Mouse (Mus musculus) liver, embryonic 12.5 days (tissue): Measurements from ENCODE around the gene Serpinh1. TPM values are rescaled to one million over a fixed set of nuclear protein-coding genes. Genes with fewer than 3 reads are reported as not detected.

ENCODE experiments used
- ATAC-seq: fragments of 200-750 bp; cut with Nextera tagmentation; 2 replicates; pipeline ENCODE4 v1.8.0; 2017; ENCODE audit warnings: moderate number of reproducible peaks, mild to moderate bottlenecking, moderate library complexity
- H3K27ac ChIP-seq: fragments of 300-500 bp; sonication (generic); 2 replicates; pipeline ENCODE4 v1.5.1; 2016; ENCODE audit warnings: mild to moderate bottlenecking
- H3K27me3 ChIP-seq: fragments of 300-500 bp; sonication (generic); replicated peaks from 2 replicates; pipeline ENCODE4 v1.6.1; 2016; ENCODE audit warnings: mild to moderate bottlenecking, moderate library complexity
- H3K36me3 ChIP-seq: fragments of 300-500 bp; sonication (generic); 2 replicates; pipeline ENCODE4 v1.6.1; 2016; ENCODE audit warnings: mild to moderate bottlenecking, moderate library complexity
- H3K4me1 ChIP-seq: fragments of 300-500 bp; sonication (generic); 2 replicates; pipeline ENCODE4 v1.6.1; 2016
- H3K4me2 ChIP-seq: fragments of 300-500 bp; sonication (generic); 2 replicates; pipeline ENCODE4 v1.6.1; 2016; ENCODE audit warnings: mild to moderate bottlenecking, moderate library complexity
- H3K4me3 ChIP-seq: fragments of 300-500 bp; sonication (generic); 2 replicates; pipeline ENCODE4 v1.5.1; 2016; ENCODE audit warnings: mild to moderate bottlenecking, moderate library complexity
- H3K9ac ChIP-seq: fragments of 300-500 bp; sonication (generic); 2 replicates; pipeline ENCODE4 v1.6.1; 2016; ENCODE audit warnings: mild to moderate bottlenecking, moderate library complexity
- H3K9me3 ChIP-seq: fragments of 300-500 bp; sonication (generic); replicated peaks from 2 replicates; pipeline ENCODE4 v1.6.1; 2016; ENCODE audit warnings: mild to moderate bottlenecking, moderate library complexity
- WGBS: fragments of 180-500 bp; shearing (Covaris S2); methylation state at CpG from one replicate; pipeline ENCODE4 v1.1.7; 2016; ENCODE audit not compliant: insufficient replicate concordance; 5-methylcytosine and 5-hydroxymethylcytosine counted together
- polyA plus RNA-seq: library from polyadenylated mRNA; unstranded; fragments of >200 nt; fragmentation: Nextera tagmentation; extraction: Ambion mirVana; gene quantifications from 2 replicates; pipeline ENCODE4 v1.2.1, GENCODE M21; 2016

The Serpinh1 gene
- polyA plus RNA-seq, 1 experiment from 2014 or later = 249 TPM

DNA sequence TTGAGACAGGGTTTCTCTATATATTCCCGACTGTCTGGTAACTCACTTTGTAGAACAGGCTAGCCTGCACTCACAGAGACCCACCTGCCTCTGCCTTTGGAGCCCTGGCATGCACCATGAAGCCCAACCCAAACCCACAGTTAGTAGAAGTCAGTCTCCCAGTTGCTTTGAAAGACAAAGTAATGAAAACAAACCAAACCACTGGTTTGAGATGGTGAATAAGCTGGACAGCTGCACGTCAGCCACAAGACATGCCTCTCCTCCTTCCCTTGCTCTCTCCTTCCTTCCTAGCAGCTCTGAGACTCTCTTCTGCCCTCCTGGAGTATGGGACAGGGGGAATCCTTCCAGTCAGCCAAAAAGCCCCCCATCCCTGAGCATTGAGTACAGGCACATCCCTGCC is 9.1 kb upstream of the Serpinh1 start:
- Histone ChIP-seq H3K9me3 (no peaks in the 10 kb centered on the region), H3K27me3 (0 out of 2 replicates have a peak, but pooled peaks cover 6% of the 10 kb centered on the region), H3K9ac (no peak overlapping the region), H3K4me2 (no peak overlapping the region), H3K27ac (no peak overlapping the region), H3K4me3 (no peak overlapping the region), H3K36me3 (no peaks in the 10 kb centered on the region), H3K4me1 (peaks cover 15% of the 10 kb centered on the region)
- ATAC-seq = no peak
- whole genome bisulfite sequencing = 60% methylated on average over 2 of the region's 2 CpGs

DNA sequence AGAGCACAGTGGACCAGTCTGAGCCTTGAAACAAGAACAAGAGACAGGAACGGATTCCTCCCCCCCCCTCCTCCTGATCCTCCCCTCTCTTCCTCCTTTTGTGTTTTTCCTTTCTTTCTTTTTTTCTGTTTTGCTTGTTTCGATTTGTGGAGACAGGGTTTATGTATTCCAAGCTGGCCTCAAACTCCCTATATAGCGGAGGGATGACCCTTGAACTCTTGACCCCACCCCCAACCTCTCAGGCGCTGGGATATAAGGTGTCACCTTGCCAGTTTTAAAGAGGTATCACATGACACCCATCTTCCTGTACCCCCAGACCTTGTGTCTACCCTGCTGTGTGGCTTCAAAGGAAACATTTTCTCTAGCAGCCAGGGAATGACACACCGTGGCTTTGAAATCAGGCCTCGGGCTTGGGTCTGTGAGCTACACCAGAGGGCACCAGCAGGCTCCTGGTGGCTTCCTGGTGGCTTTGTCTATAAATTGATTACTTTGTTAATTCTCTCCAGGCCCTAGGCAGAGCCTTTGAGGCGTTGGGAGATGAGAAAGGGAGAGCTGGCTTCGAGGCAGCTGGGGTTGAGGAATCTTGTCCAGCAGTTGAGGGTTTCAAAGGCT is 7.9 kb upstream of the Serpinh1 start:
- Histone ChIP-seq H3K4me3 (no peak overlapping the region), H3K4me1 (peaks cover 24% of the 10 kb centered on the region), H3K27me3 (peaks cover 6% of the 10 kb centered on the region; the same call in 1 of the 2 replicates), H3K4me2 (no peak overlapping the region), H3K9me3 (no peaks in the 10 kb centered on the region), H3K27ac (peak overlapping the region; percentile 70), H3K36me3 (no peaks in the 10 kb centered on the region), H3K9ac (no peak overlapping the region)
- 47% methylated on average over 8 of the region's 8 CpGs for WGBS
- no peak for ATAC-seq

DNA sequence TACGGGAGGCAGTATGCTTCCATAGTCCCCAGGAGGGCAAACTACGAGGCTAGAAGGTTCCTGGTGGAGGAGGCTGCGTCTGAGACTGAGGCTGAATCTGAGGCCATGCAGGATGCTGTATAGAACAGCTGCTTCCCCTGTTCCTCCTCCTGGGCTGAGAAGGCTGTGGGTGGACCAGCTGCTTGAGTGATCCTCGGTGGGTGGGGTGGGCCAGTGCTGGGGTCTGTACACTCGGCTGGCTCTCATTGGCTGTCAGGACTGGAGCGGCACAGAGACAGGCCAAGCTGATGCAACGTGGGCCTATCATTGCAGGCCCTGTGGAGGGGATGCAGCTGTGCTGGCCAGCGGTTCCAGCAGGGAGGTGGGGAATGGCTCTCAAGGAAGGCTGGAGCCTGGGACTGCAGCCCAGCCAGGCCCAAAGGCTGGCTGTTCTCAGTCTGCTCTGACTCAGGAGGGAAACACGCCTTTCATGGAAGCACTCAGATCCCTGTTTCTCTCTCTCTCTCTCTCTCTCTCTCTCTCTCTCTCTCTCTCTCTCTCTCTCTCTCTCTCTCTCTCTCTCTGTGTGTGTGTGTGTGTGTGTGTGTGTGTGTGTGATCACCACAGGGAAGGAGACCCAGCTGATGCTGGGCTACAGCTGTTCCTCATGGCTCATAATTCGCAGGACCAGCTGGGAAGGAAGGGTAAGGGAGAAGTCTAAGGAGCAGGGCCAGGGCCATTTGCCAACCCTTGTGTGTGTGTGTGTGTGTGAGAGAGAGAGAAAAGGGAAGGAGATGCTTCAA is 7.2 kb upstream of the Serpinh1 start:
- Histone ChIP-seq H3K4me3 (no peak overlapping the region), H3K36me3 (no peaks in the 10 kb centered on the region), H3K27me3 (peaks cover 9% of the 10 kb centered on the region), H3K9me3 (no peaks in the 10 kb centered on the region), H3K4me2 (no peak overlapping the region), H3K9ac (no peak overlapping the region), H3K27ac (peak overlapping the region; percentile 70), H3K4me1 (peaks cover 28% of the 10 kb centered on the region)
- WGBS = 23% methylated on average over 10 of the region's 10 CpGs
- ATAC-seq = peak; percentile 73

DNA sequence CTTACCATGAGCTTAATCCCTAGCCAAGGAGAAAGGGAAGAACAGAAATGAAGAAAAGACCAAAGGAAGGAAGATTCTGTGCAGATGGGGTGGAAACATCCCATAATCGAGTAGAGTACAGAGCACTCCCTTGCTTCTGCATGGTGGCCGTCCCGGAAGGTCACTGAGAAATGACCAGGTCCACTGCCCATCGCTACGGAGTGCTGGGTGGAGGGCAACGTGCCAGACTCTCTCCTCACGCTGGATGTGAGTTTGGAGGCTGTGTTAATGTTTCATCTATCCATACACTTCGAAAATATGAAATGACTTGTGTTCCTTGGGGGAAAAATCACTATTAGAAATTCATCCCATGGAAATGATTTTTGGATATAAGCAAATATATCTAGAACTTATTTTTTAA is 5.3 kb upstream of the Serpinh1 start:
- no peaks in the 10 kb centered on the region for H3K9me3 ChIP-seq
- ATAC-seq = no peak
- 75% methylated on average over 8 of the region's 8 CpGs for WGBS
- H3K4me1 ChIP-seq = peaks cover 28% of the 10 kb centered on the region
- H3K4me2 ChIP-seq = no peak overlapping the region
- no peak overlapping the region for H3K27ac ChIP-seq
- peaks cover 20% of the 10 kb centered on the region for H3K27me3 ChIP-seq
- no peak overlapping the region for H3K9ac ChIP-seq
- H3K4me3 ChIP-seq = no peak overlapping the region
- no peaks in the 10 kb centered on the region for H3K36me3 ChIP-seq

DNA sequence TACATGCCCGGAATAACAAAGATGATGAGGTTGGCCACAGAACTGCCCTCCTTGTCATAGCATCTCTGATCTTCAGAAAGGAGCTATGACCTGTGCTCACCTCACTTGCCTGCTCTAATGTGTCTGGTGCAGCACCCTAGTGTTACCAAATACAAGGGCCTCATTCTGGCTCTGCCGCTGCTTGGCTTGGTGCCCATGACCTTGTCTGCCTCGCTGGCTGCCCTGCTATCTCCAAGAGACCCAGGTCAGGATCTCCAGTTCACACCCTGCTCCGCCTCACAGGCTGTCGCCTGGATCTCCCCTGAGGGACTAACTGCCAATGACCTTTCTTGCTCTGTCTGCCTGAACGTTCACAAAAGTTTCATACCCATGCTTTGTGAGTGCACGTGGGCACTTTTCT is 4.2 kb upstream of the Serpinh1 start:
- H3K4me2 ChIP-seq = no peak overlapping the region
- peaks cover 28% of the 10 kb centered on the region for H3K4me1 ChIP-seq
- no peak for ATAC-seq
- no peak overlapping the region for H3K4me3 ChIP-seq
- no peak overlapping the region for H3K9ac ChIP-seq
- H3K27ac ChIP-seq = peak overlapping the region; percentile 75; the same call in 1 of the 2 replicates
- no peaks in the 10 kb centered on the region for H3K36me3 ChIP-seq
- 64% methylated on average over 7 of the region's 7 CpGs for whole genome bisulfite sequencing
- no peaks in the 10 kb centered on the region for H3K9me3 ChIP-seq
- H3K27me3 ChIP-seq = peaks cover 31% of the 10 kb centered on the region

DNA sequence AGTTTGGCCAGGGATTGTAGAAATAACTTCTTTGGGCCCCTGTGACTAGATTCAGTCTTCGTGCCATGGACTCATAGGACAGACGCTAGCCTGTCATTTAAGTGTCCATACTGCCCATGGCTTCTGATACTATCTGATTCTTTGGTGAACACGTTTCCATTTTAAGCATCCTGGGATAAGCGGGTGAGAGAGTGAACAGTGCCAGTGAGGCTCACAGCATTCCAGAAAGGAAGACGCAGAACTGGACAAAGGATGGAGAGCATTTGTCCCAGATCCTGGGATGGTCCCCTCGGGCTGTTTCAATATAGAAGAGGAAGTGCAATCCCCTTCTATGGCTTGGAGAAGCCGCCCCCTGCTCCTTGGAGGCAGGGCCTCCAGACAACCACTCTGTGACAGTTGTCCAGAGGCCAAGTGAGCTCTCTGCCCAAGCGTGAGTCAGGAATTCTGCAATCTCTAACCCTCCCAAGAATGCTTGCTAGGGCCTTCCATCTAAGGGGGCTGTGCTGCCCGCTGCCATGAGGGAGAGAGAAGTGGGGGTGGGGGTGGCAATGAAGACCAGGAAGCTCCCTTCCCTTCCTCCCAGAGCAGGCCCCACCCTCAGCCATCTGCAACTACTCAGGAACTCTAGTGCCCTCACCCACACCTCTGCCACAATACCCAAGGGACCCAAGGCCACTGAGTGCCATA is 3.3 kb upstream of the Serpinh1 start:
- WGBS = 35% methylated on average over 9 of the region's 9 CpGs
- Histone ChIP-seq H3K9ac (no peak overlapping the region), H3K4me2 (peak overlapping the region; percentile 8; the same call in 1 of the 2 replicates)

DNA sequence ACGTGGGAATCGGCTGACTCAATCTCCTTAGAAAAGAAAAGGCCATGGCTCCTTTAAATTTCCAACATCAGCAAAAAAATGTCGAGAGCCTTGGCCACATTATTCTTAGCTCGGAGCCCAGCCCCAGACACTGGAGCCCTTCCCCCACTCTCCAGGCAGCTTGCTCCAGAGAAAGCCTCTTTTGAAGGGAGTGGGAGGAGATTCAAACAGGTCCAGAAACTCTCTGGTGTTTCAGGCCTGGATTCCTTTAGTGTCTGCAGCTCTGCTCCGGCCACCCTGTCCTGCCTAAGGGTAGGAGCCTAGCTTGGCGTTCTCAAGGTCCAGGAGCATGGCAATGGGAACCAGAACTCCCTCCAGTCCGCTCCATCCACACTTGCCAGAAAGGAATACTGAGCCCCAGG is 2.7 kb upstream of the Serpinh1 start:
- Histone ChIP-seq H3K9me3 (no peaks in the 10 kb centered on the region), H3K4me1 (peaks cover 25% of the 10 kb centered on the region), H3K36me3 (no peaks in the 10 kb centered on the region), H3K4me2 (peak overlapping the region; percentile 8; the same call in 1 of the 2 replicates), H3K9ac (no peak overlapping the region), H3K4me3 (no peak overlapping the region), H3K27me3 (peaks cover 45% of the 10 kb centered on the region), H3K27ac (peak overlapping the region; percentile 75)
- no peak for ATAC-seq
- WGBS = 24% methylated on average over 7 of the region's 7 CpGs

More for the DNA sequence above, 3.3 kb upstream of the Serpinh1 start:
- Histone ChIP-seq H3K36me3 (no peaks in the 10 kb centered on the region), H3K4me3 (no peak overlapping the region), H3K27ac (peak overlapping the region; percentile 75), H3K9me3 (no peaks in the 10 kb centered on the region), H3K27me3 (peaks cover 39% of the 10 kb centered on the region), H3K4me1 (peaks cover 28% of the 10 kb centered on the region)
- ATAC-seq = no peak

DNA sequence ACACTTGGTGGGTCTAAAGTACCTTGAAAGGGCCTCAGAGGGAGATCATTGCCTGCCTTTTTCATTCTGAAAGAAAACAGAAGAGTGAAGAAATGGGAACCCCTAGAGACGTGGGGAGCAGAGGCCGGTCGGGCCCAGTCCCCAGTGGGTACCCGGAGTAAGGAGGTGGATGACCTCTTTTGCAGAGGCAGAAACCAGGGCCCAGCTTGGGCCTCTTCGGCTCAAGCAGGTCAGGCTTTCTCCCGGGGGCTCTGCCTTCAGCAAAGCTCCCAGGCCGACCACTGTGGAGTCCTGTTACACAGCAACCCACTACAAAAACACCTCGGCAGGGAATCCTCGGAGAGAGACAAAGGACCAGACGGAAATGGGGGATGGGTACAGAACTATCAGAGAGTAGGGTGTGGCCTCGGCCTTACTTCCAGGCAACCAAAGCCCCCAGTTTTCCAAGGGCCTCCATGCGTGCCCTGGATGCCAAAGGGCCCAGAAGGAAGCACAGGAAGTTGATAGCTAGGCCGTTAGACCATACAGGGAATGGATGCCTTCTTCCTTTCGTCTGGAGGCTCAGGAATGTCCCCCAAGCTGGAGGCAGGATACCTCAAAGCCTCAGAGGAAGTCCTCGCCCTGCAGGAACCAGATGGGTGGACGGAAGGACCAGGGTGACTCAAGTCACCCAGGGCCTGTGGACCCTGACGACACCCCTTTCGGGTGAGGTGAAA is 1.1 kb downstream of the Serpinh1 start:
- peak overlapping the region; percentile 56 for H3K4me2 ChIP-seq

DNA sequence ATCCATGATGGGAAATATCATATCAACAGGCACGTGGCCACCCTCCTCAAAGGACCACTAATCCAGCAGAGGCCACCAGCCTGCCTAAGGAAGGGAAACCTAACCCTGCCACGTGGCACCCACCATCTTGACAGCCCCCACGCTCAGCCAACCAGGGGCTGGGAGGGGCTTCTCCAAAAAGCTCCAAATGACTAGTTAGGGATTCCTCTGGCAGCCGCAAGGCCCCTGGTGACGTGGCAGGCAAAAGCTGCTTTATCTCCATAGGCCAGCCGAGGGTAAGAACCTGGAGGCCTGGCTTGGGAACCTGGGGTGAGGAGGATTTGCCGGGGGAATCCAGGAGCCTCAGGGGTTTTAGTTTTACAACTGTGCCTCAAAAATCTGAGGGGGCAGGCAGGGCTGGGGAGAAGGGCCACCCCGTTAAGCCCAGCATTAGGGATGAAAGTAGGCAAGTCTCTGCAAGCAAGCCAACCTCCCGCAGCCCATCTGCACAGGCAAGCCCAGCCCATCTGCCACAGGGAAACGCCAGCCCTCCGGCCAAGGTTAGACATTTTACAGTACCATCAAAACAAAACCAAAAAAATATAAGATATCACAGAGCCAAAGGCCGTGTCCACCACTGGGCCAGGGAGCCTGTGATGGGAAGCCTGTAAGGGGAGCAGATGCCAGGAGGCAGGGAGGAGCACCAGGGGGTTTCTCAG is 1.8 kb downstream of the Serpinh1 start:
- ATAC-seq = no peak
- WGBS = 33% methylated on average over 12 of the region's 12 CpGs
- Histone ChIP-seq H3K4me3 (peak overlapping the region; percentile 52), H3K4me2 (peak overlapping the region; percentile 56), H3K36me3 (peaks cover 28% of the 10 kb centered on the region), H3K27ac (peak overlapping the region; percentile 52), H3K4me1 (peaks cover 7% of the 10 kb centered on the region; the same call in 1 of the 2 replicates), H3K27me3 (peaks cover 43% of the 10 kb centered on the region), H3K9me3 (no peaks in the 10 kb centered on the region), H3K9ac (peak overlapping the region; percentile 61)

More for the DNA sequence above, 1.1 kb downstream of the Serpinh1 start:
- H3K4me1 ChIP-seq = peaks cover 12% of the 10 kb centered on the region
- no peak for ATAC-seq
- WGBS = 16% methylated on average over 18 of the region's 18 CpGs
- H3K27ac ChIP-seq = peak overlapping the region; percentile 52
- H3K27me3 ChIP-seq = peaks cover 45% of the 10 kb centered on the region
- H3K4me3 ChIP-seq = peak overlapping the region; percentile 52
- H3K36me3 ChIP-seq = peaks cover 21% of the 10 kb centered on the region
- H3K9me3 ChIP-seq = no peaks in the 10 kb centered on the region
- peak overlapping the region; percentile 61 for H3K9ac ChIP-seq

DNA sequence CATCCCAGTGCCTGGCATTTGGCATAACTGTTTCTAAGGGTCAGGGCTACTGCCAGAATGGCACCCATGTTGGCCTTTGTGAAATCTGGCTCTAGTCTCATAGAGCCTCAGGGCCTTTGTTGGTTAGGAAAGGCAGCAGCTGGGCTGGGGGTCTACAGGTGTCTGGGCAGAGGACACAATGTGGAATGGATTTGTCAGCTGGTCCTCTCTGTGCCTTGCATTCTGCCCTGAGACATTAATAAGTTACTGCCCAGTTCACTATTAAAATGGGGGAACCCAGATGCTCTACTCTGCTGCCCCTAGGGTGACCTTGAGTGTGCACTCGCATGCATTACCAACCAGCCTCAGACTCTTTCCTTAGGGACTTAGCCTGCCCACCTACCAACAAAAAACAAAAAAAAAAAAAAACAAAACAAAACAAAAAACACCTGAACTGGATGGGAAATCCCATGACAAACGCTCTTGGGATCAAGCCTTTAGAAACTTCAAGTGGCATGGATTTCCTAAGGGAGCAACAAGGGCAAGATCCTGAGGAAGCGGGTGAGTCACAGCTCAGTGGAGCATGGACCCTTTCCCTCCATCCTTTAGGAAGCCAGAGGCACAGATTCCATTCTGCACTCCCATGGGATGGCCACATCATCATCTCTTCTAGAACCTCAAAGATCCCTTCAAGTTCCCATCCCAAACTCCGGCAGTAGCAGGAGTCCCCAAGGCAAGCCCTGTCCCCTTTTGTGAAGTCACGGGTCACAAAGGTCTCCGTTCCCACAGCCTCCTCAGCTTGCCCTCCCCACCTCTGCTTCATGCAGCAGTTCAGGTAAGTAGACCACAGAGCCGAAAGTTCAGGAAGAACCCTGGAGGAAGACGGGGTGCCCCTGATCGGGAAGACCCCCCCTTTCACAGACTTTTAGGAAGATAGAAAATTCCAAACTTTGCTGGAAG is 3.0 kb downstream of the Serpinh1 start:
- H3K4me2 ChIP-seq = peak overlapping the region; percentile 56
- H3K27me3 ChIP-seq = peaks cover 37% of the 10 kb centered on the region
- H3K4me3 ChIP-seq = 0 out of 2 replicates have a peak overlapping the region, but pooled peaks have one; percentile 20
- no peaks in the 10 kb centered on the region for H3K4me1 ChIP-seq
- H3K27ac ChIP-seq = no peak overlapping the region
- no peak overlapping the region for H3K9ac ChIP-seq
- ATAC-seq = no peak
- 61% methylated on average over 9 of the region's 9 CpGs for WGBS
- H3K9me3 ChIP-seq = no peaks in the 10 kb centered on the region
- peaks cover 34% of the 10 kb centered on the region for H3K36me3 ChIP-seq
